Mouse (Mus musculus): ENCODE data around the gene Txndc8. TPM values are rescaled to one million over a fixed set of nuclear protein-coding genes. Genes with fewer than 3 reads are reported as not detected.

The Txndc8 gene
- polyA plus RNA-seq, 1 experiment: not detected

DNA sequence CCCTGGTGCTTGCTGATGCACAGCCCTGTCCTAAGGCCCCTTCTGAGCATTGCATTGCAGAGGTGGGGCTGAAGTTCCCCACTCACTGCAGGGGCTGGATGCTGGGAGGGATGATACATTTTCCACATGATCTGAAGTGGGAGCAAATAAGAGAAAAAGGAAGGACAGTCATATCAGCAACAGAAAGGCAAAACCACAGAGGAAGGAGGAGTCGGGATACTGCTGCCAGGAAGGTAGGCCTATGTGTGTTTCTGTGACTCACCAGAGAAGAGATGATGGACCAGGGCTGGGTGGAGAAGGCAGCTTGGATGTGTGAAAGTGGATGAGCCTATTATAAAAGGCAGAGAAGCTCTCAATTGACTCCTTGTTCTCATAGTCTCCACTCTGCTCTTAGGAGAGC lies 23.8 kb upstream of the Txndc8 start:
- Histone ChIP-seq H3K36me3 (ENCODE audit: control insufficient read depth, insufficient read depth) (no peaks in the 10 kb centered on the region), H3ac (ENCODE audit: control insufficient read depth, insufficient read length) (no peak overlapping the region), H3K4me2 (ENCODE audit: low read depth) (no peak overlapping the region), H3K79me2 (ENCODE audit: control insufficient read depth, insufficient read depth) (no peaks in the 10 kb centered on the region), H3K27me3 (ENCODE audit: control insufficient read depth, insufficient read depth, insufficient read length) (peaks cover 4% of the 10 kb centered on the region), H3K4me3 (no peak overlapping the region)
- TF ChIP-seq MAX (IDR thresholded peaks at IDR 0.05; ENCODE audit: low read depth): no peak
- TF ChIP-seq POLR2A (IDR thresholded peaks at IDR 0.05; ENCODE audit: insufficient read length, low read depth): no peak

- H3K4me2 ChIP-seq (ENCODE audit: low read depth): no peak overlapping the region
- H3ac ChIP-seq (ENCODE audit: control insufficient read depth, insufficient read length): no peak overlapping the region
- no peak overlapping the region for H3K4me3 ChIP-seq
- peaks cover 5% of the 10 kb centered on the region for H3K27me3 ChIP-seq (ENCODE audit: control insufficient read depth, insufficient read depth, insufficient read length)
- no peak for TF ChIP-seq TCF12 (IDR thresholded peaks at IDR 0.05; ENCODE audit: insufficient read depth, poor library complexity, severe bottlenecking)
- TF ChIP-seq MYOG (IDR thresholded peaks at IDR 0.05; ENCODE audit: control insufficient read depth in 1 of 3, insufficient read depth in 1 of 3, insufficient read length in 2 of 3, low read depth in 2 of 3): no peak
- TF ChIP-seq POLR2AphosphoS2 (IDR thresholded peaks at IDR 0.05; ENCODE audit: insufficient read length, low read depth): no peak
- no peak for TF ChIP-seq SRF (IDR thresholded peaks at IDR 0.05; ENCODE audit: control insufficient read depth, insufficient read length, low read depth)
- TF ChIP-seq TCF3 (IDR thresholded peaks at IDR 0.05; ENCODE audit: insufficient read length, low read depth): no peak
- TF ChIP-seq POLR2A (IDR thresholded peaks at IDR 0.05; ENCODE audit: insufficient read length, low read depth): no peak
- no peak for TF ChIP-seq CEBPB (IDR thresholded peaks at IDR 0.05; ENCODE audit: insufficient read depth, poor library complexity, severe bottlenecking)
- TF ChIP-seq MAX (IDR thresholded peaks at IDR 0.05; ENCODE audit: low read depth): no peak
- no peak for TF ChIP-seq E2F4 (IDR thresholded peaks at IDR 0.05; ENCODE audit: insufficient read depth)
- TF ChIP-seq REST (IDR thresholded peaks at IDR 0.05; ENCODE audit: insufficient read depth, insufficient read length): no peak
- no peak for TF ChIP-seq USF1 (IDR thresholded peaks at IDR 0.05; ENCODE audit: low read depth)
- TF ChIP-seq MYOD1 (IDR thresholded peaks at IDR 0.05; ENCODE audit: control insufficient read depth in 1 of 3, insufficient read length in 2 of 3, low read depth in 2 of 3): no peak
- no peaks in the 10 kb centered on the region for H3K36me3 ChIP-seq (ENCODE audit: control insufficient read depth, insufficient read depth)
- H3K79me2 ChIP-seq (ENCODE audit: control insufficient read depth, insufficient read depth): no peaks in the 10 kb centered on the region
Observed at GRCm38 (mm10) chr4:58003501-58003900, 5.4 kb downstream of the Txndc8 start.

- H3K79me2 ChIP-seq (ENCODE audit: control insufficient read depth, insufficient read depth): no peaks in the 10 kb centered on the region
- H3K4me3 ChIP-seq: no peak overlapping the region
- no peak overlapping the region for H3ac ChIP-seq (ENCODE audit: control insufficient read depth, insufficient read length)
- no peak overlapping the region for H3K4me2 ChIP-seq (ENCODE audit: low read depth)
- H3K36me3 ChIP-seq (ENCODE audit: control insufficient read depth, insufficient read depth): no peaks in the 10 kb centered on the region
- H3K27me3 ChIP-seq (ENCODE audit: control insufficient read depth, insufficient read depth, insufficient read length): no peaks in the 10 kb centered on the region
- TF ChIP-seq MYOD1 (IDR thresholded peaks at IDR 0.05; ENCODE audit: control insufficient read depth in 1 of 3, insufficient read length in 2 of 3, low read depth in 2 of 3): no peak
- TF ChIP-seq E2F4 (IDR thresholded peaks at IDR 0.05; ENCODE audit: insufficient read depth): no peak
- no peak for TF ChIP-seq CEBPB (IDR thresholded peaks at IDR 0.05; ENCODE audit: insufficient read depth, poor library complexity, severe bottlenecking)
- TF ChIP-seq POLR2AphosphoS2 (IDR thresholded peaks at IDR 0.05; ENCODE audit: insufficient read length, low read depth): no peak
- TF ChIP-seq REST (IDR thresholded peaks at IDR 0.05; ENCODE audit: insufficient read depth, insufficient read length): no peak
- no peak for TF ChIP-seq POLR2A (IDR thresholded peaks at IDR 0.05; ENCODE audit: insufficient read length, low read depth)
- no peak for TF ChIP-seq TCF12 (IDR thresholded peaks at IDR 0.05; ENCODE audit: insufficient read depth, poor library complexity, severe bottlenecking)
- no peak for TF ChIP-seq MYOG (IDR thresholded peaks at IDR 0.05; ENCODE audit: control insufficient read depth in 1 of 3, insufficient read depth in 1 of 3, insufficient read length in 2 of 3, low read depth in 2 of 3)
- no peak for TF ChIP-seq TCF3 (IDR thresholded peaks at IDR 0.05; ENCODE audit: insufficient read length, low read depth)
- no peak for TF ChIP-seq USF1 (IDR thresholded peaks at IDR 0.05; ENCODE audit: low read depth)
- no peak for TF ChIP-seq SRF (IDR thresholded peaks at IDR 0.05; ENCODE audit: control insufficient read depth, insufficient read length, low read depth)
- no peak for TF ChIP-seq MAX (IDR thresholded peaks at IDR 0.05; ENCODE audit: low read depth)
Observed at GRCm38 (mm10) chr4:57991425-57991824, 17.5 kb downstream of the Txndc8 start.

DNA sequence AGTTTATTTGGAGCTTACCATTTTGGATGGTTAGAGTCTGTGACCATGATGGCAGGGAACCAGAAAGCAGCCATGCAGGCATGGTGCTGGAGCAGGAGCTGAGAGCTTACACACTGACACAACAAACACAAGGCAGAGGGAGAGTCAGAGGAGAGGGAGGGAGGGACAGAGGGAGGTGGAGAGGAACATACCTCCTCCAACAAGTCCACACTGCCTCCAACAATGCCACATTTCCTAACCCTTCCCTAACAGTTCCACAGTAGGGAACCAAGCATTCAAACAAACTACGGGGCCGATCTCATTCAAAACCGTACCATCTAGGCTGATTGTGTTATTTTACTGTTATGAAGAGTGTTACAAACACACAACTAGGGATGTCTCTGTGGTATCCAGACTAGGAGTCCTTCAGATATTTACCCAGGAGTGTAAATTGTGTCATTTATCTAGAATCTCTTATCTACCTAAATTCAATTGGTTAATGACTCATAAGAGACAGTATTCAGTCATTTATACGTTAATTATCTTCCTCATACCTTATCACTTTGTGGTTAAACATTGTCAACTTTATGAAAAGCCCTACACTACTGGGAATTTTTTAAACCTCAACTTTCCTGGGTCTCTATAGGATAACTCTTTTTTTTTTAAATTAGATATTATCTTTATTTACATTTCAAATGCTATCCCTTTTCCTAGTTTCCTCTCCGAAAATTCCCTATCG lies 34.4 kb downstream of the Txndc8 start:
- Histone ChIP-seq H3ac (ENCODE audit: control insufficient read depth, insufficient read length) (no peak overlapping the region), H3K4me3 (no peak overlapping the region), H3K4me2 (ENCODE audit: low read depth) (no peak overlapping the region), H3K79me2 (ENCODE audit: control insufficient read depth, insufficient read depth) (no peaks in the 10 kb centered on the region), H3K36me3 (ENCODE audit: control insufficient read depth, insufficient read depth) (no peaks in the 10 kb centered on the region), H3K27me3 (ENCODE audit: control insufficient read depth, insufficient read depth, insufficient read length) (no peaks in the 10 kb centered on the region)
- TF ChIP-seq CEBPB (IDR thresholded peaks at IDR 0.05; ENCODE audit: insufficient read depth, poor library complexity, severe bottlenecking) (no peak), REST (IDR thresholded peaks at IDR 0.05; ENCODE audit: insufficient read depth, insufficient read length) (no peak), TCF12 (IDR thresholded peaks at IDR 0.05; ENCODE audit: insufficient read depth, poor library complexity, severe bottlenecking) (no peak), POLR2AphosphoS2 (IDR thresholded peaks at IDR 0.05; ENCODE audit: insufficient read length, low read depth) (no peak), POLR2A (IDR thresholded peaks at IDR 0.05; ENCODE audit: insufficient read length, low read depth) (no peak), TCF3 (IDR thresholded peaks at IDR 0.05; ENCODE audit: insufficient read length, low read depth) (no peak), MAX (IDR thresholded peaks at IDR 0.05; ENCODE audit: low read depth) (no peak), E2F4 (IDR thresholded peaks at IDR 0.05; ENCODE audit: insufficient read depth) (no peak), SRF (IDR thresholded peaks at IDR 0.05; ENCODE audit: control insufficient read depth, insufficient read length, low read depth) (no peak), USF1 (IDR thresholded peaks at IDR 0.05; ENCODE audit: low read depth) (no peak)

Measured in myocyte (in vitro differentiated cells).